Mouse (Mus musculus) hindbrain, embryonic 13.5 days (tissue): ENCODE measurements at regions not wholly inside any gene's neighbourhood (a gene's known extent, or its start where the extent isn't known, plus 50 kb on each side); places are given as distances from the start of the nearest gene placed in this dataset.
"Not testable (repeated sequence)": the region's sequence is repeated elsewhere in the genome, so short reads cannot be mapped to it uniquely, and the experiment has no call there.

Source experiments
- ATAC-seq: fragments of 200-750 bp; cut with Nextera tagmentation; 2 replicates; pipeline ENCODE4 v1.8.0; 2017; ENCODE audit warnings: moderate TSS enrichment; ENCODE audit not compliant: low FRiP score
- H3K27ac ChIP-seq: fragments of 300-500 bp; sonication (generic); 2 replicates; pipeline ENCODE4 v1.5.1; 2015; ENCODE audit warnings: inconsistent platforms, mild to moderate bottlenecking, moderate library complexity
- H3K27me3 ChIP-seq: fragments of 300-500 bp; sonication (generic); 2 replicates; pipeline ENCODE4 v1.6.1; 2015; ENCODE audit warnings: mild to moderate bottlenecking, inconsistent platforms
- H3K36me3 ChIP-seq: fragments of 300-500 bp; sonication (generic); 2 replicates; pipeline ENCODE4 v1.6.1; 2015; ENCODE audit warnings: mild to moderate bottlenecking, inconsistent platforms
- H3K4me1 ChIP-seq: fragments of 300-500 bp; sonication (generic); replicated peaks from 2 replicates; pipeline ENCODE4 v1.6.1; 2015; ENCODE audit warnings: inconsistent platforms
- H3K4me2 ChIP-seq: fragments of 300-500 bp; sonication (generic); 2 replicates; pipeline ENCODE4 v1.6.1; 2015; ENCODE audit warnings: inconsistent platforms, mild to moderate bottlenecking, moderate library complexity
- H3K4me3 ChIP-seq: fragments of 300-500 bp; sonication (generic); 2 replicates; pipeline ENCODE4 v1.5.1; 2015; ENCODE audit warnings: mild to moderate bottlenecking, inconsistent platforms
- H3K9ac ChIP-seq: fragments of 300-500 bp; sonication (generic); 2 replicates; pipeline ENCODE4 v1.6.1; 2015; ENCODE audit warnings: mild to moderate bottlenecking, inconsistent platforms
- H3K9me3 ChIP-seq: fragments of 300-500 bp; sonication (generic); 2 replicates; pipeline ENCODE4 v1.6.1; 2016; ENCODE audit warnings: inconsistent platforms
- WGBS: fragments of 180-500 bp; shearing (Covaris S2); methylation state at CpG from one replicate; pipeline ENCODE4 v1.1.7; 2015; 5-methylcytosine and 5-hydroxymethylcytosine counted together

DNA sequence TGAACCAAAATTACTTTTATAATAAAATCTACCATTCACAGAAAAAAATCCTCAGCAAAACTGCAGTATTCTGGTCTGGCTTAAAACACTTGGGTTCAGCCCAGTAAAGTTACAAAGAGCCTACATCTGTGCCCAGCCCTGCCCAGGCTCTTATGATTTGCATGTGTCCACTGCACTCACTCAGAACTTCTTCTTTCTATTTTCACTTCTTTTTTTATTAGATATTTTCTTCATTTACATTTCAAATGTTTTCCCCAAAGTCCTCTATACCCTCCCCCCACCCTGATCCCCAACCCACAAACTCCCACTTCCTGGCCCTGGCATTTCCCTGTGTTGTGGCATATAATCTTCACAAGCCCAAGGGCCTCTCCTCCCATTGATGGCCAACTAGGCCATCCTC, 1442.4 kb upstream of the Tacstd2 start:
- H3K4me2 ChIP-seq = no peak overlapping the region
- no peak overlapping the region for H3K27ac ChIP-seq
- no peak overlapping the region for H3K9ac ChIP-seq
- no peak overlapping the region for H3K4me3 ChIP-seq
- H3K36me3 ChIP-seq = no peaks in the 10 kb centered on the region
- no peaks in the 10 kb centered on the region for H3K9me3 ChIP-seq
- H3K4me1 ChIP-seq = no peaks in the 10 kb centered on the region
- no peaks in the 10 kb centered on the region for H3K27me3 ChIP-seq
- no peak for ATAC-seq

DNA sequence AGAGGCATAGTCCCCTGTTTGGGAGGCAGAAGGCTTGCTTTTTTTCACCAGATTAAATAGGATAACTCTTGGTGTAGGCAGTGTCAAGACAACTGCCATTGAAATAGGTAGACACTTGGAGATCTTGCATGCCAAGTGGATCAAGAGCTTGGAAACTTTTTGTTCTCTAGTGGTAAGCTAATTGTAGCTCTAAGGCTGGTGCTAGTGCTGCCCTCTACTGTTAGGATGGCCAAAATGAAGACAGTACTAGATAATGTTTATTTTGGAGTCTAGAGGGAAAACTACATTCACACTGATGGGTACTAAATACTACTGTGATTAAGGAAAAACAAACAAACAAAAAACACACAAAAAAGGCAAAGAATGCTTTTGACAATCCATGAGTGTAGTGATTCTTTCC, 1428.4 kb upstream of the Tacstd2 start:
- H3K4me1 ChIP-seq = no peaks in the 10 kb centered on the region
- H3K9me3 ChIP-seq = no peaks in the 10 kb centered on the region
- no peak overlapping the region for H3K4me3 ChIP-seq
- no peaks in the 10 kb centered on the region for H3K27me3 ChIP-seq
- no peak overlapping the region for H3K27ac ChIP-seq
- no peaks in the 10 kb centered on the region for H3K36me3 ChIP-seq
- H3K9ac ChIP-seq = no peak overlapping the region
- no peak overlapping the region for H3K4me2 ChIP-seq
- ATAC-seq = no peak

DNA sequence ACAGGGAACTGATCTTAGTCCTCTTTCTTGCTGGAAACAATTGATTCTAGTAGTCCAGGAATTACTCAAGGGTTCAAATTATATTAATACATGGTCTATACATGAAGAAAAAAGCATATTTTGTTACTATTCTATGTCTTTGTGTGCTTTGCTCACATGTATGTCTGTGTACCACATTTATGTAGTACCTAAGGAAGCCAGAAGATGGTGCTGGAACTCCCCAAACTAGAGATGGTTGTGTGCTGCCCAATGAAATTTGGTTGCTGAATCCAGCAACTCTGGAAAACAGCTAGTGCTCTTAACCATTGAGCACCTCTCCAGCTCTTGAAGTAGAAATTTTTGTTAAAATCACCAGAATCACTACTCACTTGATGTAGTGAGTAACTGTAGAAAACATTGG, 1402.5 kb upstream of the Tacstd2 start:
- not testable (repeated sequence) for ATAC-seq

DNA sequence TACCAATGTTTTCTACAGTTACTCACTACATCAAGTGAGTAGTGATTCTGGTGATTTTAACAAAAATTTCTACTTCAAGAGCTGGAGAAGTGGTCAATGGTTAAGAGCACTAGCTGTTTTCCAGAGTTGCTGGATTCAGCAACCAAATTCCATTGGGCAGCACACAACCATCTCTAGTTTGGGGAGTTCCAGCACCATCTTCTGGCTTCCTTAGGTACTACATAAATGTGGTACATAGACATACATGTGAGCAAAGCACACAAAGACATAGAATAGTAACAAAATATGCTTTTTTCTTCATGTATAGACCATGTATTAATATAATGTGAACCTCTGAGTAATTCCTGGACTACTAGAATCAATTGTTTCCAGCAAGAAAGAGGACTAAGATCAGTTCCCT, 1396.3 kb upstream of the Tacstd2 start:
- not testable (repeated sequence) for H3K4me2 ChIP-seq, H3K27me3 ChIP-seq, ATAC-seq, H3K4me1 ChIP-seq, H3K9me3 ChIP-seq, H3K9ac ChIP-seq, H3K27ac ChIP-seq, H3K4me3 ChIP-seq, H3K36me3 ChIP-seq

More for the DNA sequence above, 1402.5 kb upstream of the Tacstd2 start:
- H3K9ac ChIP-seq, H3K4me2 ChIP-seq, H3K9me3 ChIP-seq, H3K36me3 ChIP-seq, H3K4me3 ChIP-seq, H3K4me1 ChIP-seq, H3K27me3 ChIP-seq, H3K27ac ChIP-seq: not testable (repeated sequence)

DNA sequence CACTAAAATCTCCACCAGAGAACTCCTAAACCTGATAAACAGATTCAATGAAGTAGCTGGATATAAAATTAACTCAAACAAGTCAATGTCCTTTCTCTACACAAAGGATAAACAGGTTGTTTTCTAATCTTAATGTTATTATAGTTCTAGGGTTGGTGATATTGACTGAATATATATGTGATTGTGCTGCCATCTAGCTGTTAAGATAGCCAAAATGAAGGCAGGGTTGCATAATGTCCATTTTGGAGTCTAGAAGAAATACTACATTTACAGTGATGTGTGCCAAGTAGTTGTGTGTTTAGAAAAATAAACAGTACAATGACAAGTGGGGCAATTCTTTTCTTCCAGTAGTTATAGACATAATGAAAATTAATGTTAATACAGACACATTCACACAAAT, 1379.9 kb upstream of the Tacstd2 start:
- no peaks in the 10 kb centered on the region for H3K9me3 ChIP-seq
- no peaks in the 10 kb centered on the region for H3K27me3 ChIP-seq
- no peak overlapping the region for H3K9ac ChIP-seq
- H3K4me2 ChIP-seq = no peak overlapping the region
- no peak overlapping the region for H3K4me3 ChIP-seq
- no peaks in the 10 kb centered on the region for H3K4me1 ChIP-seq
- no peak overlapping the region for H3K27ac ChIP-seq
- H3K36me3 ChIP-seq = no peaks in the 10 kb centered on the region
- ATAC-seq = no peak

DNA sequence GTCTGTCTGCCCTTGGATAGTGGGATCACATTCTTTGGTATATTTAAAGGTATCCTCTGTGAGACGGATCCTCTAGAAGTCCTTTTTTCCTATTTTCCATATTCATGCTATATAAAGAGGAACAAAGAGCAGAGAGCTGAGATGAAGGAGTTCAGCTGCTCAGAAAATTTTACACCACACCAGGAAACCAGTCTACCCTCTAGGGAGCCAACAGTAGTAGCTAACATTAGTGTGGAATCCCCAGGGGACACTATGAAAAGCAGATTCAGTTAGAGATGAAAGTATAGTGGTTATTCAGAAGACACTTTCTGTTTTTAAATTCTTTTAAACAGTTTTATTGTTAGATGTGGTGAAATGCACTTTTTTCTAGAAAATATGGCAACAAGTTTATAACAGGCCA, 1348.5 kb upstream of the Tacstd2 start:
- Histone ChIP-seq H3K36me3 (no peaks in the 10 kb centered on the region), H3K4me3 (no peak overlapping the region), H3K4me1 (no peaks in the 10 kb centered on the region), H3K27ac (no peak overlapping the region), H3K4me2 (no peak overlapping the region), H3K9me3 (no peaks in the 10 kb centered on the region), H3K27me3 (no peaks in the 10 kb centered on the region), H3K9ac (no peak overlapping the region)
- no peak for ATAC-seq
- WGBS = 79% methylated on average over 1 of the region's 1 CpGs

DNA sequence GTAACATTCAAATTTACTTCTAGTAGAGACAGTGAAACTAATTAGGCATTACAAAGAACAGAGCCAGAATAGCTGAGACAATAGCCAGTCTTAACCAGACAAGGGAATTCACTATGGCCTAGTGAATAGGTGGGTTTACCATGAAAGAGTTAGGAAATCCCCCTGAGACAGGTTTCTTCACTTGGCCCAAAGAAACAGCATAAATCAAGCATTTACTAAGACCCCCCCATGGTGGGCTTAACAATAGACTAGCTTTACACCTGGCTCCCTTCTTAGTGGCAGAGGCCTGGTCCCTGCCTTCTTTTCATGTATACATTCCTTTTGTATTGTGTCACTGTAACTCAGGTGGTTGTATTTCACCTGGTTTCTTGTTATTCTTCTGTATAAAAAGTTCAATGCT, 1317.2 kb upstream of the Tacstd2 start:
- not testable (repeated sequence) for H3K36me3 ChIP-seq, ATAC-seq, H3K9ac ChIP-seq

DNA sequence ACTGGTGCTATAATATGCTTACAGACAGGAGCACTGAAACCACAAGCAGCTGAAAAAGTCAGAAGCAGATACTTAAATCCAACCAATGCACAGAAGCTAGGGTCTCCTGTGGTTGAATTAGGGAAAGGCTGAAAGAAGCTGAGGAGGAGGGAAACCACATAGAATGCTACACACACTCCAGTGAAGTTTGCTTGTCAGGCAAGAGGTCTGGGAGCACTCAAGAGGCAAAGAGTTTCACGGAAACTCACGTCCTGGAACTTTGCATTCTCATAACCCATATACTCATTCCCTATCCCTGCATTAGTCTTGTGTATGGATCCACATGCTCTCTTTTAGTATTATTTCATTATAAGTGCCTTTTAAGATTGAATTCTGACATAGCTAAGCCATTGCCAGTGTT, 1316.7 kb upstream of the Tacstd2 start:
- H3K4me3 ChIP-seq = no peak overlapping the region
- 96% methylated on average over 2 of the region's 2 CpGs for WGBS

More for the DNA sequence above, 1317.2 kb upstream of the Tacstd2 start:
- H3K4me2 ChIP-seq, H3K4me1 ChIP-seq, H3K27me3 ChIP-seq, H3K9me3 ChIP-seq, H3K4me3 ChIP-seq, H3K27ac ChIP-seq: not testable (repeated sequence)

DNA sequence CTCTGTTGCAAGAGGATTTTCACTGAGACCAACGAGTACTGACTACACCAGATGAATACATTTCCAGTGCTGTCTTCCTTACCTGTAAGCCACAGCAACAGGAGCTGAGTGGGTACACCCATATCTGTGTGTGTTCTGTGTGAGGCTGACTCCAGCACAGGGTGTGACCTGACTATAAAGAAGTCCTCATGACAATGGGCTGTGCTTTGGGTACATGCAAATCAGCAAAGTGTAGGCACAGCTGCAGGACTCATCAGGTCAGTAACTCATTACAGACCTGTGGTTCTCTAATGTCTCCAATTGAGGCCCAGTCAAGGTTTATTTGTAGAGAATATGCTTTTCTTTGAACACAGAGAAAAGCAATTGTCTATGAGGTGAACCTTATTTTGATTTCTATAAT, 1299.6 kb upstream of the Tacstd2 start:
- H3K27ac ChIP-seq = no peak overlapping the region
- ATAC-seq = no peak
- H3K9me3 ChIP-seq = no peaks in the 10 kb centered on the region
- H3K4me2 ChIP-seq = no peak overlapping the region
- WGBS = 86% methylated on average over 1 of the region's 1 CpGs
- H3K9ac ChIP-seq = no peak overlapping the region
- H3K4me3 ChIP-seq = no peak overlapping the region
- no peaks in the 10 kb centered on the region for H3K27me3 ChIP-seq
- H3K36me3 ChIP-seq = no peaks in the 10 kb centered on the region
- H3K4me1 ChIP-seq = no peaks in the 10 kb centered on the region

More for the DNA sequence above, 1316.7 kb upstream of the Tacstd2 start:
- Histone ChIP-seq H3K27ac (no peak overlapping the region), H3K9ac (no peak overlapping the region), H3K36me3 (no peaks in the 10 kb centered on the region), H3K4me1 (no peaks in the 10 kb centered on the region), H3K27me3 (no peaks in the 10 kb centered on the region), H3K9me3 (no peaks in the 10 kb centered on the region), H3K4me2 (no peak overlapping the region)
- ATAC-seq = no peak

DNA sequence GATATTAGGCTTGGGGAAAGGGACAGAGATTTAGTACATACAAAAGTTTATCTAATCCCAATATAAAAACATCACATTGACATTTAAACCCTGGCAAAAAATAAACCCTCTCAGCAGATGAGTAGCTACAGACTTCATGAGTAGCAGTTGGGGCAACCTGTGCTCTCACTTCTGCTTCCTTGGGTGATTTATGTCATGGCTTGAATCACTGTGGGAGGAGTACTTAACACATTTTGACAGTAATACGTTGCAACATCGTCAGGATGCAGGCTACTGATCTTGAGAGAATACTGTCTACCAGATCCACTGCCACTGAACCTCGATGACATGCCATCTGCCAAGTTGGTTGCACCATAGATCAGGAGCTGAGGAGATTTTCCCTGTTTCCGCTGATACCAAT, 1299.0 kb upstream of the Tacstd2 start:
- H3K4me3 ChIP-seq = no peak overlapping the region
- no peaks in the 10 kb centered on the region for H3K4me1 ChIP-seq
- H3K9me3 ChIP-seq = no peaks in the 10 kb centered on the region
- H3K36me3 ChIP-seq = no peaks in the 10 kb centered on the region
- no peaks in the 10 kb centered on the region for H3K27me3 ChIP-seq
- no peak for ATAC-seq
- H3K9ac ChIP-seq = no peak overlapping the region
- no peak overlapping the region for H3K4me2 ChIP-seq
- H3K27ac ChIP-seq = no peak overlapping the region
- WGBS = 86% methylated on average over 4 of the region's 4 CpGs

DNA sequence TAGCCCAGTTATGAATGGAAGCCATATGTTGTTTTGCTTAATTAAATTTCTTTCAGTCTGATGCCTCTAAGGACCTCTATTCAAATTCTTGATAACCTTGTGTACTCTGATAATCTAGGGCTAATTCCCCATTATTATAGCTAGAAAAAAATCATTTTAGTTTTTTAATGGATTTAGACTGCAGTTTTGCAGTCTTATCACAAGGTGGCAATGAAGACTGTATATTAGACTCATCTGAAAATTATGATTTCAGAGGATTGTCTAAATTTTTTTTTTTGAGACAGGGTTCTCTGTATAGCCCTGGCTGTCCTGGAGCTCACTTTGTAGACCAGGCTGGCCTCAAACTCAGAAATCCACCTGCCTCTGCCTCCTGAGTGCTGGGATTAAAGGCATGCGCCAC, 1292.9 kb upstream of the Tacstd2 start:
- not testable (repeated sequence) for H3K4me1 ChIP-seq, H3K36me3 ChIP-seq, ATAC-seq, H3K4me2 ChIP-seq, H3K27ac ChIP-seq, H3K27me3 ChIP-seq, H3K9me3 ChIP-seq, H3K9ac ChIP-seq, H3K4me3 ChIP-seq
- 97% methylated on average over 1 of the region's 1 CpGs for WGBS

DNA sequence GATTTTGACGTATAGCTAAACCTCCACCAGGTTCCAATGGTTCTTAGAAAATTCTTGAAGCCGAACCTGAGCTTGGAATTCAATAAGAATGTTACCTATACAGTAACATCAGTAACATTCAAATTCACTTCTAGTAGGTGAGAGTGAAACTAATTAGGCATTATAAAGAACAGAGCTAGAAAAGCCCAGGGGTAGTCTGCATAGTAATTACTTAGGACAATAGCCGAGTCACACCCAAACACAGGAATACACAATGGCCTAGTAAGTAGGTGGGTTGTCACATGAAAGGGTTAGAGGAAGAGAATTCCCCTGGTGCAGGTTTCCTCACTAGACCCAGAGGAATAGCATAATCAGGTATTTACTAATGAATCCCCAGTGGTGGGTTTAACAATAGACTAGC, 1277.8 kb upstream of the Tacstd2 start:
- Histone ChIP-seq H3K27me3 (no peaks in the 10 kb centered on the region), H3K9me3 (no peaks in the 10 kb centered on the region), H3K36me3 (no peaks in the 10 kb centered on the region), H3K9ac (no peak overlapping the region), H3K4me1 (no peaks in the 10 kb centered on the region), H3K4me3 (no peak overlapping the region), H3K27ac (no peak overlapping the region), H3K4me2 (no peak overlapping the region)
- WGBS = 82% methylated on average over 3 of the region's 3 CpGs
- no peak for ATAC-seq

DNA sequence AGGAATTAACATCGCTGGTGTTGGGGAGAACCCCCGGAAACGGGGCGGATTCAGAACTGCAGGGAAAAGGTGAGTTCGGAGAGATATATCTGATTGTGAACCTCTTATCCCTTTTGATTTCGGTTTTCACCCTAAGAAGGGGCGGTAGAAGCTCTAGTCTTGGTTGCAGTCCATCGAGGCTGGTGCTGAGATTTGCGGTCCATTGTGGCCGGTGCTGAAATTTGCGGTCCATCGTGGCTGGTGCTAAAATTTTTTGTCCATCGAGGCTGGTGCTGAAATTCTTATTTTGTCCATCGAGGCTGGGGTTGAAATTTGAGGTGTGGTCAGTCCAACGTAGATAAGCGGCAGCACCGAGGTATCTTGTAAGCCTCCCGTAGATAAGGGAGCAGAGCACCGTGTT, 1263.6 kb upstream of the Tacstd2 start:
- H3K4me2 ChIP-seq, H3K36me3 ChIP-seq, H3K4me3 ChIP-seq, H3K27me3 ChIP-seq, H3K9ac ChIP-seq, ATAC-seq, H3K4me1 ChIP-seq, H3K27ac ChIP-seq, H3K9me3 ChIP-seq: not testable (repeated sequence)
- 92% methylated on average over 19 of the region's 19 CpGs for WGBS

DNA sequence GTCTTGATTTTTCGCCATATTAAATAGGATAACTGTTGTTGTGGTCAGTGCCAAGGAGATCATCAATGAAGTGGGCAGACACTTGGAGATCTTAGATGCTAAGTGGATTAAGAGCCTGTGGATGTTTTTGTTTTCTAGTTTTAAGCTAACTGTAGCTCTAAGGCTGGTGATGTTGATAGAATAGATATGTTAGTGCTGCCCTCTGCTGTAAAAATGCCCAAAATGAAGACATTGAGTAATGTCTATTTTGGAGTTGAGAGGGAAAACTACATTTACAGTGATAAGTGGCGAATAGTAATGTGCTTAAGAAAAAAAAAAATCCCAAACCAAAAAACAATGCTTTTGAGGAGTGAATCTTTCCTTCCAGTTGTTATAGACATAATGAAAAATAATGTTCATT, 1235.9 kb upstream of the Tacstd2 start:
- Histone ChIP-seq H3K4me3 (no peak overlapping the region), H3K27ac (no peak overlapping the region), H3K4me1 (no peaks in the 10 kb centered on the region), H3K27me3 (no peaks in the 10 kb centered on the region), H3K4me2 (no peak overlapping the region), H3K9me3 (no peaks in the 10 kb centered on the region), H3K36me3 (no peaks in the 10 kb centered on the region), H3K9ac (no peak overlapping the region)
- ATAC-seq = no peak
- 82% methylated on average over 2 of the region's 2 CpGs for WGBS
